Mouse (Mus musculus) G1E (cell line): ENCODE measurements at regions not wholly inside any gene's neighbourhood (a gene's known extent, or its start where the extent isn't known, plus 50 kb on each side); places are given as distances from the start of the nearest gene placed in this dataset.

Experiments used
- CTCF ChIP-seq: IDR thresholded peaks from 2 replicates; pipeline ENCODE4 v1.5.1; 2012; ENCODE audit warnings: low read depth, low read length, inconsistent platforms, mixed read lengths
- POLR2AphosphoS5 ChIP-seq: IDR thresholded peaks from 2 replicates; pipeline ENCODE4 v1.6.1; 2012; ENCODE audit warnings: low read depth, low read length, inconsistent platforms; ENCODE audit not compliant: insufficient replicate concordance

DNA sequence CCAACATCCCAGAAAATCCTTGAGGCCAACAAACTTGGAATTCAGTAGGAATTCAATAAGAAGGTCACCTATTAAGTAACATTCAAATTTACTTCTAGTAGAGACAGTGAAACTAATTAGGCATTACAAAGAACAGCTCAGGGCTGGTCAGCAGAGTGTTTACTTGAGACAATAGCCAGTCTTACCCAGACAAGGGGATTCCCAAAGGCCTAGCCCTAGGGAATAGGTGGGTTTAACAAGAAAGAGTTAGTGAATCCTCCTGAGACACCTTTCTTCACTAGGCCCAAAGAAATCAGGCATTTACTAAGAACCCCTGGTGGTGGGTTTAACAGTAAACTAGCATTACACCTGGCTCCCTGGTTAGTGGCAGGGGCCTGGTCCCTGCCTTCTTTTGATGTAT, 597.7 kb upstream of the Cdh9 start:
- TF ChIP-seq CTCF (no peak), POLR2AphosphoS5 (no peak)
